Mouse (Mus musculus): ENCODE results near the gene Ifit3b. TPM values are rescaled to one million over a fixed set of nuclear protein-coding genes. Genes with fewer than 3 reads are reported as not detected.
"Not testable (repeated sequence)": the region's sequence is repeated elsewhere in the genome, so short reads cannot be mapped to it uniquely, and the experiment has no call there.

Gene Ifit3b
- polyA plus RNA-seq (2016; fragmentation: Nextera tagmentation; extraction: Ambion mirVana): not detected in 2 replicates

DNA sequence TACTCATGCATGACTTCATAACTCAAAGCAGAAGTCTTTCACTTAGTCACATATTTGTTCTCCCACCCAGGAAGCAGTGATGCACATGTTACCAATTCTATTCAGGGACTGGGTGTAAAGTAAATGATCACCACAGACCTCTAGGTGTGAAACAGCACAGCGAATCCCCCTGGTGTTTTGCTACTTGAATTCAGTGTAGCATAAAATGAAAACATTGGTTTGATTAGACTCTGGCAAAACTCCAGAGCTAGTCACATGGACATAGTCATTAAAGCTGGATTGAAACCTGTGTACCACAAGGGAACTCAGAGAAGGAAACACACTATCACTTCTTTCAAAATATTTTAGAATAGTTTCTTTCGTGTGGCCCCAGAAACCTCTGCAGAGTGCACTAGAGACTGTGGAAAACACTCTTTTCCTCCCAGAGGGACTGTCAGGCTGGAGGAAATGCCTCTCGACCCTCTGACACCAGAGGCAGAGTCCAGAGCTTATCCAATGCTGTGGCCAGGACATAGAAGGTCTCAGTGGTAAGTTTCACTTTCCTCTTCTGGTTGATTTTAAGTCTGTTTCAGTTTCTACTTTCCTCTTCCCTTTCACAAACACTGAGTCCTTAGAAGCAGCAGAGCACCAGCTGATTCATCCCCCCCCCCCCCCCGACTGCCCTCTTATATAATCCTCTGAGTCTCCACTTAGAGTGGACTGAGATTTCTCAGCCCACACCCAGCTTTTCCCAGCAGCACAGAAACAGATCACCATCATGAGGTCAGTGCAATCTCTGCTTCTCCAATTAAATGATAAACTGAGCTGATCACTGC is at the start of gene Ifit3b:
Gene Ifit3b, plus strand, starts transcription at position 734 of the 815 bp plus-strand sequence.
- H3K9ac ChIP-seq; ATAC-seq (ENCODE audit: low FRiP score); H3K27ac ChIP-seq; H3K4me1 ChIP-seq; H3K4me3 ChIP-seq; H3K27me3 ChIP-seq; H3K4me2 ChIP-seq (replicated peaks); H3K36me3 ChIP-seq; H3K9me3 ChIP-seq (replicated peaks): not testable (repeated sequence)
- 55% methylated on average over 4 of the region's 4 CpGs for WGBS

DNA sequence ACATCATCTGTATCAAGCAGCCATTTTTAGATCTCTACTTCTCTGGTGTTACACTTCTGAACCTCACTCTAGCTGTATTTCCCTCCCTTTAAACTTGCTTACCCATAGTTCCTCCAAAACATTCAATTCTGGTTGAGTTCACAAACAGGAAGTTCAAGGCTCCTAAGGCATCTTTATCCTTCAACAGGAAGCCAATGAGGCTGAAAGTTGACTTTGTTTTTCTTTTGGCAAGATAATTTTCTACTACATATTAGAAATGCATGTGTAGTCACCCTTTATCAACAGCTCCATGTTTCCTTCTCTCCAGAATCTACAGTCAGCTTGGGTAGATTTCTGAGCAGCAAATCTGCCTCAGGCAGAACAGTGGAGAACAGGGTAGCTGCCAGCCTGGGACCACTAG is 45.2 kb upstream of the Ifit3b start:
- H3K27me3 ChIP-seq: no peaks in the 10 kb centered on the region
- no peak overlapping the region for H3K4me2 ChIP-seq (replicated peaks)
- H3K27ac ChIP-seq: no peak overlapping the region
- no peak overlapping the region for H3K9ac ChIP-seq
- no peaks in the 10 kb centered on the region for H3K9me3 ChIP-seq (replicated peaks)
- H3K36me3 ChIP-seq: no peaks in the 10 kb centered on the region
- no peaks in the 10 kb centered on the region for H3K4me1 ChIP-seq
- ATAC-seq (ENCODE audit: low FRiP score): no peak
- no peak overlapping the region for H3K4me3 ChIP-seq

DNA sequence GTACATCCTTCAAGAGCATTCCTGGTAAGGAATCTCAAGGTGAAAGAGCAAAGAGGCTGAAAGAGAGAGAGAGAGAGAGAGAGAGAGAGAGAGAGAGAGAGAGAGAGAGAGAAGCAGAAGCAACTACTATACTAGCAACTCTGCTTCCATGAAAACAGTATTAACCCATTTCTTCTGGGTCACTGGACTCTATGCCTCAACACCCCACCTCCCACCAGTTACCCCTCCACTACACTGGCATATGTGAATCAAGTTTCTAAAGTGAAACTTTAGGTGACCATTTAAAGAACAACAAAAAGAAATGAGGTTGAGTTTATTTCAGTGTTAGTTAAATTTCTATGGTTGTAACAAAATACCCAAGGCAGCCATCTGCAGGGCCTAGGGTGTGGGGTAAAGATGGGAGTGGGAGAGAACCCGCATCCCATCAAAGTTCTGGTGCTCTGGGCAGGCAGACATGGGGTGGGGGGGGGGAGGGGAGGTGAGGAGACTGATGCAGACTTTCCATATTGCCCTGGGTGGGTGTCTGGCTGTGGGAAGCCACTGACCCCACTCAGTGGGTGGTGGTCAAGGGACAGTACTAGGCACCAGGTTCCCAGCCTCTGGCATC is 41.5 kb upstream of the Ifit3b start:
- WGBS: 80% methylated on average over 1 of the region's 1 CpGs
- no peak overlapping the region for H3K4me2 ChIP-seq (replicated peaks)
- no peak for ATAC-seq (ENCODE audit: low FRiP score)

DNA sequence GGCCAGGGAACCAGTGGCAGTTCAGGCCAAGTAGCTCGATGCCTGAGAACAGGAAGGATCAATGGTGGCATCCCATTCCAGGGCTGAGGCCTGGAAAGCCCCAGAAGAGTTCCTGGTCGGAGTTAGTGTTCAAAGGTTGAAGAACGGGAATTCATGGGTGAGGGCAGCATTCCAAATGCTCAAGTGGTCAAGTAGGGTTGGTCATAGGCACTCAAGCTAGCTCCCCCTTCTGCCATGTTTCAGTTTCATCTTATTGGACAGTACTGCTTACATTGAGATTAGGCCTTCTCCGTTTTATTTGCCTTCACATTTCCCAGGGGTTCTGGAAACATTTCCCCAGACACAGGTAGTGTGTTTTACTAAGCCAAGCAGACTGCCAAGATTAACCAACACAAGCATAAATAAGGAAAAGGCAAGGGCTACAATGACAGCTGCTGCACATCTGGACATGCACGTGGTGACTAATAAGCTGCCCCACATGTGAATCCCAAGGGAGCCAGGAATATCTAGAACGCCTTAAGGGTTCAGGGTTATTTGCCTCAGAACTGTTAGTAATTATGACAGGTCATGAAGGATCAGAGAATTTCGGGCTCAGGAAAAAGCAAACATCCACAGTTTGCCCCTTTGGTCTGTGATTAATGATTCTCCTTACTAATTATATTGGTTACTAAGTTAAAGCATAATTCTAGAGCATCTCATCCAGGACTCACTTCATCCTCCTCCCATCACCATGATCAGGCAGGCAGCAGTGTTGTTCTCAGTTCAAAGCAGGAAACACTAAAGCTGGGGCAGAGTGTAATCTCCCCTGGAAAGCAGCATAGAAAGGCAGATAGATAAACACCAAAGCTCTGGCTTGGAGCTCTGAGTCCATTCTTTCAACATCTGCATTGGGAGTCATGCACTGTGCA is 38.5 kb upstream of the Ifit3b start:
- no peak for ATAC-seq (ENCODE audit: low FRiP score)
- Histone ChIP-seq H3K4me1 (0 out of 2 replicates have a peak, but pooled peaks cover 2% of the 10 kb centered on the region), H3K27ac (no peak overlapping the region), H3K4me2 (replicated peaks) (no peak overlapping the region), H3K27me3 (no peaks in the 10 kb centered on the region), H3K4me3 (no peak overlapping the region), H3K36me3 (no peaks in the 10 kb centered on the region), H3K9ac (no peak overlapping the region), H3K9me3 (replicated peaks) (no peaks in the 10 kb centered on the region)
- 77% methylated on average over 7 of the region's 7 CpGs for WGBS

More for the DNA sequence above, 41.5 kb upstream of the Ifit3b start:
- no peak overlapping the region for H3K9ac ChIP-seq
- H3K27ac ChIP-seq: no peak overlapping the region
- no peaks in the 10 kb centered on the region for H3K27me3 ChIP-seq
- no peak overlapping the region for H3K4me3 ChIP-seq
- H3K9me3 ChIP-seq (replicated peaks): no peaks in the 10 kb centered on the region
- H3K4me1 ChIP-seq: 0 out of 2 replicates have a peak, but pooled peaks cover 2% of the 10 kb centered on the region
- H3K36me3 ChIP-seq: no peaks in the 10 kb centered on the region

DNA sequence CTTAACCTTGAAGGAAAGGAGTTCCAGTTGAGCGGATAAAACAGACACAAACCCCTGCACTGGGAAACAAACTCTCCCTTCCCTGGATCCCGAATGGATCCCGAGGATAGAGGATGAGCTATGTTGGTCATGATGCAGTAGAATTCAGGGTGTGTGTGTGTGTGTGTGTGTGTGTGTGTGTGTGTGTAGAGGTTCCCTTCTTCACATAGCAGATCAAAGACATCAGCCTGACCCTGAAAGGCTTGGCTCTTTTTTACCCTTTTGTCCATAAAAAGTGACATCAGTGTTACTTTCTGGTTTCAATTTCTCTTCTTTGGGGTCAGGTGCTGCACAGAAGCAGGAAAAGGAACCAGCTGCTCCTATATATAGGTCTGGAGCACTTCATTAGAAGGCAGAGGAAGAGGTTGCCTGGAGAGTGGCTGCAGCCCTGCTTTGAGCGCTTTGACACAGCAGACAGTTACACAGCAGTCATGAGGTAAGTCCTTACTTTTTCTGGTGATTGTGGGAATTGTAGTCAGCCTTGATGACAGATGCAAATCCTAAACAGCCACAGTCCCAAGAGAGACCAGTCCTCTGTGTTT is 37.8 kb upstream of the Ifit3b start:
- Histone ChIP-seq H3K27ac (no peak overlapping the region), H3K9ac (no peak overlapping the region), H3K4me1 (0 out of 2 replicates have a peak, but pooled peaks cover 2% of the 10 kb centered on the region), H3K4me2 (replicated peaks) (no peak overlapping the region), H3K9me3 (replicated peaks) (no peaks in the 10 kb centered on the region), H3K36me3 (no peaks in the 10 kb centered on the region), H3K4me3 (no peak overlapping the region), H3K27me3 (no peaks in the 10 kb centered on the region)
- WGBS: 73% methylated on average over 4 of the region's 4 CpGs
- no peak for ATAC-seq (ENCODE audit: low FRiP score)

DNA sequence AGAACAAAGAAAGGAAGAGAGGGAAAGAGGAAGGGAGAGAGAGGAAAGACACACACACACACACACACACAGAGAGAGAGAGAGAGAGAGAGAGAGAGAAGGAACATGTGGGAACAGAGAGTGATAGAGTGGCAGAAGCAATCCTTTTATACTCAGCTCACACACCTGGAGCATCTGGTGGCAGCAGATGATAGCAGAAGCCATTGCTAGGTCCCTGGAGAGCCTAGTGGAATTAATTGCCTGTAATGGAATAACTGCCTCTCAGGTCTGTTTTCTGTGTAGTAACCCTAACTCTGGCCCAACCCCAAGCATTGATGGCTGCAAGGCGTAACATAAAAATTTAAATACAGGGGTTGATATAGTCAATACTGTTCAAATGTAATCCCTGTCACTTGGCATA is 36.7 kb upstream of the Ifit3b start:
- no peak for ATAC-seq (ENCODE audit: low FRiP score)

DNA sequence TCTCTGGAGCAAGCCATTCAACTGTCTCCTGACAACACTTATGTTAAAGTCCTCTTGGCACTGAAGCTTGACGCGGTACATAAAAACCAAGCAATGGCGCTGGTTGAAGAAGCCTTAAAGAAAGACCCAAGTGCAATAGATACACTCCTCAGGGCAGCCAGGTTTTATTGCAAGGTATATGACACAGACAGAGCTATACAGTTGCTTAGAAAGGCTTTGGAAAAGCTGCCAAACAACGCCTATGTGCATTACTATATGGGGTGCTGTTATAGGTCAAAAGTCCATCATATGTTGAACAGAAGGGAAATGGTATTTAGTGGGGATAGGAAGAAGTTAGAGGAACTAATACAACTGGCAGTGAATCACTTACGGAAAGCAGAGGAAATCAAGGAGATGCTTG is 34.1 kb upstream of the Ifit3b start:
- 93% methylated on average over 5 of the region's 5 CpGs for WGBS
- no peaks in the 10 kb centered on the region for H3K9me3 ChIP-seq (replicated peaks)

More for the DNA sequence above, 36.7 kb upstream of the Ifit3b start:
- 75% methylated on average over 1 of the region's 1 CpGs for WGBS
- no peak overlapping the region for H3K9ac ChIP-seq
- H3K4me3 ChIP-seq: no peak overlapping the region
- no peak overlapping the region for H3K27ac ChIP-seq
- no peaks in the 10 kb centered on the region for H3K9me3 ChIP-seq (replicated peaks)
- 0 out of 2 replicates have a peak, but pooled peaks cover 2% of the 10 kb centered on the region for H3K4me1 ChIP-seq
- H3K4me2 ChIP-seq (replicated peaks): no peak overlapping the region
- no peaks in the 10 kb centered on the region for H3K36me3 ChIP-seq
- no peaks in the 10 kb centered on the region for H3K27me3 ChIP-seq

DNA sequence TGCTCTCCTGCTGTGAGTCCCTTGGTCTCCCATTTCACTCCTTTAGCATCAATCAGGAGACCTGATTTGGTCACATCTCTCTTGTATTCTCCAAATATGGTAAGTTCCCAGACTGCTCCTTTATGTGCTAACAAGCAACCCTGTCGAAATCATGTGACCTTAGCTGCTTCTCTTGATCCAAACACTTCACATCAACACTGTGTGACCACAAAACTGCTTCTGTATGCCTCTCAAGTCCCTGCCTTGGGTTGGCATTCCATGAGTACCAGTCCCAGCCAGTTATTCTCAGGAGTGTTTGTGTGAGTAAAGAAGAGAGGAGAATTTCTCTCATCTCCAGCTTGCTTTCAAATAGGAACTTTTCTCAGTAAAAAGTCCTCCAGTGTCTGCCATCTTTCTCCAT is 30.6 kb upstream of the Ifit3b start:
- no peaks in the 10 kb centered on the region for H3K4me1 ChIP-seq
- no peak overlapping the region for H3K4me2 ChIP-seq (replicated peaks)
- no peaks in the 10 kb centered on the region for H3K27me3 ChIP-seq
- H3K4me3 ChIP-seq: no peak overlapping the region
- H3K9ac ChIP-seq: no peak overlapping the region
- H3K36me3 ChIP-seq: no peaks in the 10 kb centered on the region
- H3K9me3 ChIP-seq (replicated peaks): no peaks in the 10 kb centered on the region
- H3K27ac ChIP-seq: no peak overlapping the region
- WGBS: 66% methylated on average over 1 of the region's 1 CpGs
- ATAC-seq (ENCODE audit: low FRiP score): no peak

More for the DNA sequence above, 34.1 kb upstream of the Ifit3b start:
- Histone ChIP-seq H3K4me1 (0 out of 2 replicates have a peak, but pooled peaks cover 2% of the 10 kb centered on the region), H3K4me3 (no peak overlapping the region), H3K4me2 (replicated peaks) (no peak overlapping the region), H3K27me3 (no peaks in the 10 kb centered on the region), H3K36me3 (no peaks in the 10 kb centered on the region), H3K27ac (no peak overlapping the region), H3K9ac (no peak overlapping the region)
- no peak for ATAC-seq (ENCODE audit: low FRiP score)

DNA sequence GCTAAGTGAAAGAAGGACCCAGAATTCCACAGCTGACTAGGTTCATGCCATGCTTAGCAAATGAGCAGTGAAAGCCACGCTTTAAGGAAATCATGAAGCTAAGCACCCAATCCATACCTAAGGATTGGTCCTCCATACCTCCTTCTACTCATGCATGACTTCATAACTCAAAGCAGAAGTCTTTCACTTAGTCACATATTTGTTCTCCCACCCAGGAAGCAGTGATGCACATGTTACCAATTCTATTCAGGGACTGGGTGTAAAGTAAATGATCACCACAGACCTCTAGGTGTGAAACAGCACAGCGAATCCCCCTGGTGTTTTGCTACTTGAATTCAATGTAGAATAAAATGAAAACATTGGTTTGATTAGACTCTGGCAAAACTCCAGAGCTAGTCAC is 25.1 kb upstream of the Ifit3b start:
- H3K27me3 ChIP-seq; H3K4me3 ChIP-seq; H3K9me3 ChIP-seq (replicated peaks); H3K4me2 ChIP-seq (replicated peaks); H3K27ac ChIP-seq; H3K36me3 ChIP-seq; ATAC-seq (ENCODE audit: low FRiP score); H3K4me1 ChIP-seq; H3K9ac ChIP-seq: not testable (repeated sequence)
- WGBS: 84% methylated on average over 2 of the region's 2 CpGs

DNA sequence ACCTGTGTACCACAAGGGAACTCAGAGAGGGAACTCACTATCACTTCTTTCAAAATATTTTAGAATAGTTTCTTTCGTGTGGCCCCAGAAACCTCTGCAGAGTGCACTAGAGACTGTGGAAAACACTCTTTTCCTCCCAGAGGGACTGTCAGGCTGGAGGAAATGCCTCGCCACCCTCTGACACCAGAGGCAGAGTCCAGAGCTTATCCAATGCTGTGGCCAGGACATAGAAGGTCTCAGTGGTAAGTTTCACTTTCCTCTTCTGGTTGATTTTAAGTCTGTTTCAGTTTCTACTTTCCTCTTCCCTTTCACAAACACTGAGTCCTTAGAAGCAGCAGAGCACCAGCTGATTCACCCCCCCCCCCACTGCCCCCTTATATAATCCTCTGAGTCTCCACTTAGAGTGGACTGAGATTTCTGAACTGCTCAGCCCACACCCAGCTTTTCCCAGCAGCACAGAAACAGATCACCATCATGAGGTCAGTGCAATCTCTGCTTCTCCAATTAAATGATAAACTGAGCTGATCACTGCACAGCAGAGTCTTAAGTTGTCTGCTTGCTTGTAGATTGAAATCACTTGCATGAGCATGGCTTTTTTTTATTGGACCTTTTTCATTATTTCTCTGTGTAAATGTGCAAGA is 24.5 kb upstream of the Ifit3b start, which contains the start of gene Ifit3:
Gene Ifit3, plus strand, starts transcription at position 406 of the 641 bp plus-strand sequence.
- 66% methylated on average over 2 of the region's 2 CpGs for WGBS
- H3K9me3 ChIP-seq (replicated peaks); ATAC-seq (ENCODE audit: low FRiP score); H3K27ac ChIP-seq; H3K27me3 ChIP-seq; H3K4me2 ChIP-seq (replicated peaks); H3K4me3 ChIP-seq; H3K36me3 ChIP-seq; H3K9ac ChIP-seq; H3K4me1 ChIP-seq: not testable (repeated sequence)

DNA sequence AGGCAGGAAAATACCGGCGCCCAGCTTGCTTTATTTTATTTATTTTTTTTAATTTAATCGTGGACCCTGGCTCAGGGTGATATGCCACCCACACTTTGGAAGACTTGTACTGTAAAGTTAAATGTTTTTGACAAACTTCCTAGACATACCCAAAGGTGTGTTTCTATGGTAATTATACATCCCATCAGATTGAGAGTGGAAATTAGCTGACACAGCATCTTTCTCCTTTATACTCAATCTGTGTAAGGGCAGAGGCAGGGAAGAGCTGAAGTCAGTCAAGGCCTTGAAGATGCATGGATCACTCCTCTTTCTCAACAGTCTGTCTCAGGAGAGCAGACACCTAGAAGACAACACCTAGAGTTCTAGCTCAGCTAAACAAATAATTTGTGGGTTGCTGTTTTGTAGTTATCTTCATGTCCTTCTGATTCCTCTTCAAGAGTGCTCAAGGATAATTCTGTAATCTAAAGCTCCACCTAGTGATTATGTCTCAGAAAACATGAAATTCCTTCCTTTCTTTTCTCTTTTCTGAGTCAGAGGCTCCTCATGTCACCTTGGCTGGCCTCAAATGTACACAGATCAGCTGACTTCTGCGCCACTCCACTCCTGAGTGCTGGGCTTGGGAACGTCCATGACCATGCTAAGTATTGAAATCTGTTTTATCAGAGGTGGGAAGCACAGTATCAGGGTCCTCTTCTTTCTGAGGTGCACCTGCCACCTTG is 21.9 kb upstream of the Ifit3b start:
- H3K9me3 ChIP-seq (replicated peaks); ATAC-seq (ENCODE audit: low FRiP score); H3K9ac ChIP-seq; H3K27me3 ChIP-seq; H3K4me2 ChIP-seq (replicated peaks); H3K4me3 ChIP-seq; H3K4me1 ChIP-seq; H3K27ac ChIP-seq; H3K36me3 ChIP-seq: not testable (repeated sequence)
- 79% methylated on average over 5 of the region's 5 CpGs for WGBS

All from hindbrain, embryonic 12.5 days (tissue).